Mouse (Mus musculus): Measurements from ENCODE around the gene Tmem167b. TPM values are rescaled to one million over a fixed set of nuclear protein-coding genes. Genes with fewer than 3 reads are reported as not detected.

Tmem167b gene
- polyA plus RNA-seq, 2 experiments, result 14.8 to 43.9 TPM

GRCm38 (mm10) chr3:108523415-108523814 lies 38.9 kb downstream of the Tmem167b start:
- no peak overlapping the region for H3K4me2 ChIP-seq (replicated peaks; ENCODE audit: low read depth, low read length, severe bottlenecking)
- H3K27me3 ChIP-seq (ENCODE audit: control insufficient read depth, insufficient read depth, low read length), result no peaks in the 10 kb centered on the region
- no peak overlapping the region for H3K27ac ChIP-seq (replicated peaks; ENCODE audit: low read depth, low read length)
- H3K4me1 ChIP-seq (ENCODE audit: control insufficient read depth, insufficient read depth, low read length), result no peaks in the 10 kb centered on the region
- H3K36me3 ChIP-seq (ENCODE audit: control insufficient read depth, insufficient read depth, low read length), result no peaks in the 10 kb centered on the region
- H3K9me3 ChIP-seq (ENCODE audit: control insufficient read depth, low read length), result no peaks in the 10 kb centered on the region
- no peak overlapping the region for H3K9ac ChIP-seq (ENCODE audit: low read depth, low read length, severe bottlenecking)
- 85% methylated on average over 4 of the region's 4 CpGs for WGBS
- H3K4me3 ChIP-seq (replicated peaks; ENCODE audit: low read length), result no peak overlapping the region
- ATAC-seq (ENCODE audit: low FRiP score, low read depth) (no peak), DNase-seq (ENCODE audit: low spot score) (no peak)
- TF ChIP-seq POLR2A (IDR thresholded peaks at IDR 0.05; ENCODE audit: borderline replicate concordance, extremely low read depth, insufficient read depth, insufficient read length), result no peak

GRCm38 (mm10) chr3:108518276-108518675 lies 44.0 kb downstream of the Tmem167b start:
- H3K9ac ChIP-seq (ENCODE audit: low read depth, low read length, severe bottlenecking), result no peak overlapping the region
- no peak for DNase-seq (ENCODE audit: low spot score)
- no peak overlapping the region for H3K27ac ChIP-seq (replicated peaks; ENCODE audit: low read depth, low read length)
- H3K9me3 ChIP-seq (ENCODE audit: control insufficient read depth, low read length), result no peaks in the 10 kb centered on the region
- H3K4me1 ChIP-seq (ENCODE audit: control insufficient read depth, insufficient read depth, low read length), result no peaks in the 10 kb centered on the region
- no peak overlapping the region for H3K4me2 ChIP-seq (replicated peaks; ENCODE audit: low read depth, low read length, severe bottlenecking)
- H3K27me3 ChIP-seq (ENCODE audit: control insufficient read depth, insufficient read depth, low read length), result no peaks in the 10 kb centered on the region
- ATAC-seq (ENCODE audit: low FRiP score, low read depth), result peak; percentile 34; the same call in 1 of the 2 replicates
- TF ChIP-seq POLR2A (IDR thresholded peaks at IDR 0.05; ENCODE audit: borderline replicate concordance, extremely low read depth, insufficient read depth, insufficient read length), result no peak
- WGBS, result 44% methylated on average over 4 of the region's 4 CpGs
- H3K4me3 ChIP-seq (replicated peaks; ENCODE audit: low read length), result no peak overlapping the region
- no peaks in the 10 kb centered on the region for H3K36me3 ChIP-seq (ENCODE audit: control insufficient read depth, insufficient read depth, low read length)

GRCm38 (mm10) chr3:108513465-108513864 lies 48.8 kb downstream of the Tmem167b start:
- H3K4me1 ChIP-seq (ENCODE audit: control insufficient read depth, insufficient read depth, low read length), result peaks cover 16% of the 10 kb centered on the region
- WGBS, result 68% methylated on average over 3 of the region's 3 CpGs
- H3K9me3 ChIP-seq (ENCODE audit: control insufficient read depth, low read length), result no peaks in the 10 kb centered on the region
- DNase-seq (ENCODE audit: low spot score) (no peak), ATAC-seq (ENCODE audit: low FRiP score, low read depth) (no peak)
- H3K27ac ChIP-seq (replicated peaks; ENCODE audit: low read depth, low read length), result no peak overlapping the region
- H3K36me3 ChIP-seq (ENCODE audit: control insufficient read depth, insufficient read depth, low read length), result no peaks in the 10 kb centered on the region
- H3K4me2 ChIP-seq (replicated peaks; ENCODE audit: low read depth, low read length, severe bottlenecking), result no peak overlapping the region
- TF ChIP-seq POLR2A (IDR thresholded peaks at IDR 0.05; ENCODE audit: borderline replicate concordance, extremely low read depth, insufficient read depth, insufficient read length), result no peak
- H3K9ac ChIP-seq (ENCODE audit: low read depth, low read length, severe bottlenecking), result no peak overlapping the region
- no peaks in the 10 kb centered on the region for H3K27me3 ChIP-seq (ENCODE audit: control insufficient read depth, insufficient read depth, low read length)
- H3K4me3 ChIP-seq (replicated peaks; ENCODE audit: low read length), result no peak overlapping the region

GRCm38 (mm10) chr3:108510716-108511483 lies 51.4 kb downstream of the Tmem167b start:
- Histone ChIP-seq H3K4me1 (ENCODE audit: control insufficient read depth, insufficient read depth, low read length) (peaks cover 16% of the 10 kb centered on the region), H3K27me3 (ENCODE audit: control insufficient read depth, insufficient read depth, low read length) (no peaks in the 10 kb centered on the region), H3K4me2 (replicated peaks; ENCODE audit: low read depth, low read length, severe bottlenecking) (peak overlapping the region; percentile 24), H3K9me3 (ENCODE audit: control insufficient read depth, low read length) (no peaks in the 10 kb centered on the region), H3K4me3 (replicated peaks; ENCODE audit: low read length) (no peak overlapping the region), H3K36me3 (ENCODE audit: control insufficient read depth, insufficient read depth, low read length) (no peaks in the 10 kb centered on the region), H3K9ac (ENCODE audit: low read depth, low read length, severe bottlenecking) (no peak overlapping the region), H3K27ac (replicated peaks; ENCODE audit: low read depth, low read length) (no peak overlapping the region)
- ATAC-seq (ENCODE audit: low FRiP score, low read depth) (peak; percentile 42), DNase-seq (ENCODE audit: low spot score) (peak; percentile 64)
- TF ChIP-seq POLR2A (IDR thresholded peaks at IDR 0.05; ENCODE audit: borderline replicate concordance, extremely low read depth, insufficient read depth, insufficient read length), result no peak
- WGBS, result 8% methylated on average over 9 of the region's 9 CpGs

- Histone ChIP-seq H3K4me3 (replicated peaks; ENCODE audit: low read length) (no peak overlapping the region), H3K36me3 (ENCODE audit: control insufficient read depth, insufficient read depth, low read length) (no peaks in the 10 kb centered on the region), H3K27ac (replicated peaks; ENCODE audit: low read depth, low read length) (no peak overlapping the region), H3K4me1 (ENCODE audit: control insufficient read depth, insufficient read depth, low read length) (peaks cover 16% of the 10 kb centered on the region), H3K27me3 (ENCODE audit: control insufficient read depth, insufficient read depth, low read length) (no peaks in the 10 kb centered on the region), H3K9ac (ENCODE audit: low read depth, low read length, severe bottlenecking) (no peak overlapping the region), H3K9me3 (ENCODE audit: control insufficient read depth, low read length) (no peaks in the 10 kb centered on the region), H3K4me2 (replicated peaks; ENCODE audit: low read depth, low read length, severe bottlenecking) (no peak overlapping the region)
- no peak for TF ChIP-seq POLR2A (IDR thresholded peaks at IDR 0.05; ENCODE audit: borderline replicate concordance, extremely low read depth, insufficient read depth, insufficient read length)
- ATAC-seq (ENCODE audit: low FRiP score, low read depth), result no peak
- no peak for DNase-seq (ENCODE audit: low spot score)
- 44% methylated on average over 2 of the region's 2 CpGs for WGBS
These were observed 52.1 kb downstream of the Tmem167b start for GRCm38 (mm10) chr3:108510156-108510555.

Data from limb, embryonic 14.5 days (tissue).